Mouse (Mus musculus) G1E (cell line): ENCODE measurements around the gene Rps11.

Experiments
- CTCF ChIP-seq: IDR thresholded peaks from 2 replicates; pipeline ENCODE4 v1.5.1; 2012; ENCODE audit warnings: low read depth, low read length, inconsistent platforms, mixed read lengths
- GATA1 ChIP-seq: IDR thresholded peaks from 2 replicates; pipeline ENCODE4 v1.6.1; 2012; ENCODE audit warnings: borderline replicate concordance, low read length, inconsistent platforms, mixed read lengths
- POLR2AphosphoS5 ChIP-seq: IDR thresholded peaks from 2 replicates; pipeline ENCODE4 v1.6.1; 2012; ENCODE audit warnings: low read depth, low read length, inconsistent platforms; ENCODE audit not compliant: insufficient replicate concordance
- TAL1 ChIP-seq: conservative IDR thresholded peaks from 2 replicates; pipeline ENCODE4 v1.6.1; 2012; ENCODE audit warnings: low read depth, low read length, inconsistent platforms, mixed read lengths

DNA sequence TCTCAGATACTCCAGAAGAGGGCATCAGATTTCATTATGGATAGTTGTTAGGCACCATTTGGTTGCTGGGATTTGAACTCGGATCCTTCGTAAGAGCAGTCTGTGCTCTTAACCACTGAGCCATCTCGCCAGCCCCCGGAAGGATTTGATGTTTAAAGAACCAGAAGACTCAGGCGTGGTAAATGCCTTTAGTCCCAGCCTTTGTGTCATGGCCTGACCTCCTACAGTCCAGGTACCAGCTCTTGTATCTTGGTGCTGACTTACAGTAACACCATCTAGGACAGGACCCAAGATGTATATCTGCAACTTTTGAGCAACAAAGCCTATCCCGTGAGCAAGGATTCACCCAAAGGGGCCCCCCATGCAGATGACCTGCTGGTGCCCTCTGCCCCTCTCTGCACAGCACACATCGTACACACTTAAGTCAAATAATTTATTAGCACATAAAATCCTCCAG, 933 bp upstream of the Rps11 start:
- no peak for TF ChIP-seq CTCF
- no peak for TF ChIP-seq TAL1
- no peak for TF ChIP-seq POLR2AphosphoS5
- no peak for TF ChIP-seq GATA1
